In the genomic region with DNA sequence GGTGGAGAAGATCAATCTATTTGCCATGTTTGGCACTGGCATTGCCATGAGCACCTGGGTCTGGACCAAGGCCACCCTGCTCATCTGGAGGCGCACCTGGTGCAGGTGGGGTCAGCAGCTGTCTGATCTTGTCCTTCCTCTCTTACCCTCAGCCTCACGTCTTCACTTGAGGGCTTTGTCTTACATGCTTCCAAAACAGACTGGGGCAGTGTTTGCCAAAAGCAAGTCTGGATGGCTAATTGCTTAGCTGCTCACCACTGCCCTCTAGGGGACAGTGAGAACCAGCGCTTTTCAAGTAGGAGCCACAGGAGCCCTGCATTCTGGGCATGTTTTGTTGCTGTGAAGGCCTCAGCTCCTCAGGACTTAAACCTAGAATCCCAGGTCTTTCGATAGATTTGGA, we compare ENCODE assay signal across 9 mouse cellular contexts. TPM values are rescaled to one million over a fixed set of nuclear protein-coding genes. Genes with fewer than 3 reads are reported as not detected.
DNase-seq lines count a peak whose midpoint lies in the region; ATAC-seq lines count a peak whose summit lies in the region.
"Had no signal": no experiment of that assay in that cellular context is flagged by ENCODE, and none has a peak within 500 bp of the region (broad histone marks: within the 10 kb centered on the region; RNA-seq: fewer than 3 reads in every experiment).

No protein-coding gene starts in this region.

- DNase-seq in 3T3-L1 (ENCODE audit: low read depth, low spot score) = peak; percentile 93
- DNase-seq in T-cell, adult 2 months (ENCODE audit: low spot score) = peak; percentile 57
- DNase-seq in cerebellum, postnatal 4 days (ENCODE audit: low spot score in 2 of 2) = peak; percentile 58 to 73
- peak; percentile 28 to 32 for DNase-seq in gastrocnemius, adult 8-10 months (ENCODE audit: low spot score in 2 of 2)
- DNase-seq in liver, embryonic 11.5 days (ENCODE audit: low spot score) = peak; percentile 52
- DNase-seq in thymus, postnatal 10 days (ENCODE audit: low spot score in 2 of 2) = peak; percentile 41 to 75

- 45% methylated on average over 4 of the region's 4 CpGs for WGBS in kidney, embryonic 14.5 days
- 47% methylated on average over 4 of the region's 4 CpGs for WGBS in liver, embryonic 11.5 days

- H3K27ac ChIP-seq in kidney, embryonic 14.5 days (ENCODE audit: low read depth, low read length) = no peak overlapping the region
- H3K27ac ChIP-seq in liver, embryonic 11.5 days (ENCODE audit: low read depth, low read length) = no peak overlapping the region
- H3K27ac ChIP-seq: embryonic facial prominence, embryonic 13.5 days had no signal

- H3K27me3 ChIP-seq in kidney, embryonic 14.5 days (ENCODE audit: control insufficient read depth, insufficient read depth, low read length) = no peaks in the 10 kb centered on the region
- H3K27me3 ChIP-seq in liver, embryonic 11.5 days (replicated peaks; ENCODE audit: control insufficient read depth, insufficient read depth, low read length) = no peaks in the 10 kb centered on the region
- H3K27me3 ChIP-seq: embryonic facial prominence, embryonic 13.5 days had no signal

- H3K9me3 ChIP-seq in kidney, embryonic 14.5 days (ENCODE audit: control insufficient read depth, low read length) = no peaks in the 10 kb centered on the region
- H3K9me3 ChIP-seq in liver, embryonic 11.5 days (ENCODE audit: control insufficient read depth, low read length) = no peaks in the 10 kb centered on the region
- H3K9me3 ChIP-seq: embryonic facial prominence, embryonic 13.5 days had no signal

- H3K4me1 ChIP-seq in kidney, embryonic 14.5 days (ENCODE audit: control insufficient read depth, insufficient read depth, low read length) = no peaks in the 10 kb centered on the region
- no peaks in the 10 kb centered on the region for H3K4me1 ChIP-seq in liver, embryonic 11.5 days (replicated peaks; ENCODE audit: control insufficient read depth, insufficient read depth, low read length)
- H3K4me1 ChIP-seq: embryonic facial prominence, embryonic 13.5 days had no signal

- no peak overlapping the region for H3K4me2 ChIP-seq in kidney, embryonic 14.5 days (replicated peaks; ENCODE audit: low read depth, low read length)
- no peak overlapping the region for H3K4me2 ChIP-seq in liver, embryonic 11.5 days
- H3K4me2 ChIP-seq: embryonic facial prominence, embryonic 13.5 days had no signal

- no peak overlapping the region for H3K4me3 ChIP-seq in kidney, embryonic 14.5 days (ENCODE audit: low read length)
- H3K4me3 ChIP-seq in liver, embryonic 11.5 days (ENCODE audit: low read depth, low read length) = no peak overlapping the region
- H3K4me3 ChIP-seq: embryonic facial prominence, embryonic 13.5 days had no signal

- no peak overlapping the region for H3K9ac ChIP-seq in kidney, embryonic 14.5 days (ENCODE audit: low read depth, low read length)
- H3K9ac ChIP-seq in liver, embryonic 11.5 days (ENCODE audit: low read depth, low read length) = no peak overlapping the region
- H3K9ac ChIP-seq: embryonic facial prominence, embryonic 13.5 days had no signal

- peak; percentile 12; the same call in 1 of the 2 replicates for ATAC-seq in kidney, embryonic 14.5 days (ENCODE audit: low FRiP score, low TSS enrichment)
- 0 out of 2 replicates have a peak, but pooled peaks have one; percentile 22 for ATAC-seq in liver, embryonic 11.5 days (replicated peaks; ENCODE audit: low FRiP score)
- peak; percentile 50; the same call in 1 of the 2 replicates for ATAC-seq in neutrophil, adult 5-6 weeks (ENCODE audit: extremely low read depth, insufficient number of reproducible peaks, low FRiP score, poor library complexity, severe bottlenecking)

- H3K36me3 ChIP-seq in kidney, embryonic 14.5 days (ENCODE audit: control insufficient read depth, insufficient read depth, low read length) = peaks cover 63% of the 10 kb centered on the region
- H3K36me3 ChIP-seq in liver, embryonic 11.5 days (ENCODE audit: control insufficient read depth, insufficient read depth, low read length) = no peaks in the 10 kb centered on the region; the same call in 1 of the 2 replicates

RNA-seq across cellular contexts. Expression of gene Ahcyl2, which starts 9.4 kb away (rescaled TPM):
- total RNA-seq in gastrocnemius, adult 8-10 months (2022) = 10 to 100 TPM; 16.6 to 23.1 (median 19.7) TPM
- 13.7 and 17.2 TPM in 2 replicates for polyA plus RNA-seq in kidney, embryonic 14.5 days (2014; fragmentation: Nextera tagmentation; extraction: Ambion mirVana)
- 12.0 and 12.5 TPM in 2 replicates for polyA plus RNA-seq in liver, embryonic 11.5 days (2014; fragmentation: Nextera tagmentation; extraction: Ambion mirVana)
- 30.8 and 53.1 TPM in 2 replicates for total RNA-seq in neutrophil, adult 5-6 weeks (2017)

RNA-seq across cellular contexts. Expression of gene Smo, which starts 23.1 kb away (rescaled TPM):
- total RNA-seq in gastrocnemius, adult 8-10 months (2022) = 1 to 10 TPM; 1.7 to 3.1 (median 2.4) TPM
- polyA plus RNA-seq in kidney, embryonic 14.5 days (2014; fragmentation: Nextera tagmentation; extraction: Ambion mirVana) = 53.4 and 70.4 TPM in 2 replicates
- polyA plus RNA-seq in liver, embryonic 11.5 days (2014; fragmentation: Nextera tagmentation; extraction: Ambion mirVana) = 22.3 and 22.5 TPM in 2 replicates
- 0.12 TPM in 1 of 2 replicates, not detected in the other for total RNA-seq in neutrophil, adult 5-6 weeks (2017)

Comparison
In these comparisons a context has a peak if more than half of its experiments do, and no peak if none do; other contexts are left out.
1. DNase-seq: peak in every context shown above with its lines; median percentile 93 in 3T3-L1; 66 in cerebellum, postnatal 4 days; 58 in thymus, postnatal 10 days; 57 in T-cell, adult 2 months; 52 in liver, embryonic 11.5 days; 30 in gastrocnemius, adult 8-10 months.